19 mouse cellular contexts compared by ENCODE assay signal in the genomic region with DNA sequence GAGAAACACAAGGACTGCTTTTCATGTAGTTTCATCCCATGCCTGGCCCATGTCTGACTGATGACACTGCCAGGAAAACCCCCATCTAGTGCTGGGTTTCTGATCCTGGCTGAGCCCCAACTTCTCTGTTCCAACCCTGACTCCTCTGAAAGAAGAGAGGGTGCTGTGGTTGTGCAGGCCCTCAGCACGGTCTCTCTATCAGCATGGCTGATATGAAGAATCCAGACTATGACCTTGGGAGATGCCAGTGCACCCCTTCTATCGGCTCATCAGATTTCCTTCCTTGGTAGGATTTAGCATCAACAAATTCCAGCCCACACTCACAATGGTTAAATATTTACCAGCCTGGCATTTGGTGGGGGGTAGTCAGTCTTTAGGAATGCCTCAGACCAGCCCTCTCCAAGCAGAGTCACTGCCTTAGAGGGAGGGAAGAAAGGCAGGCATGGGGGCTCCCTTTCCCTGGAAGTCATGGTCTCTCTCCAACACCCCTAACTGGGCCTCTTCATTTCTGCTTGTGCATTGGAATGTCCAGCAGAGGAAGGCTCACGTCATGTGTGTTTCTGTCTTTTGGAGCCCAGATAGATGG. TPM values are rescaled to one million over a fixed set of nuclear protein-coding genes. Genes with fewer than 3 reads are reported as not detected.
DNase-seq lines count a peak whose midpoint lies in the region; ATAC-seq lines count a peak whose summit lies in the region.
"Had no signal": no experiment of that assay in that cellular context is flagged by ENCODE, and none has a peak within 500 bp of the region (broad histone marks: within the 10 kb centered on the region; RNA-seq: fewer than 3 reads in every experiment).

No protein-coding gene starts in this region.

- H3K4me2 ChIP-seq in heart, embryonic 15.5 days = no peak overlapping the region
- H3K4me2 ChIP-seq: embryonic facial prominence, embryonic 12.5 days; forebrain, embryonic 13.5 days; heart, embryonic 12.5 days; hindbrain, embryonic 14.5 days; stomach, embryonic 15.5 days had no signal

- H3K4me1 ChIP-seq in heart, embryonic 15.5 days (replicated peaks) = peaks cover 32% of the 10 kb centered on the region
- H3K4me1 ChIP-seq: forebrain, embryonic 13.5 days had no signal

- WGBS in heart, embryonic 15.5 days = 21% methylated on average over 3 of the region's 3 CpGs

- H3K27me3 ChIP-seq in heart, embryonic 15.5 days = no peaks in the 10 kb centered on the region
- H3K27me3 ChIP-seq: embryonic facial prominence, embryonic 12.5 days; forebrain, embryonic 13.5 days; heart, embryonic 12.5 days; stomach, embryonic 15.5 days had no signal

- no peak for DNase-seq in heart, postnatal 14 days
- peak; percentile 70 for DNase-seq in NIH3T3 (ENCODE audit: low read depth)
- DNase-seq in kidney, adult 18-20 months = peak; percentile 57
- DNase-seq in kidney, postnatal 25 days = peak; percentile 48 to 71
- no peak for DNase-seq in gastrocnemius, adult 18-20 months (ENCODE audit: low spot score)
- DNase-seq in frontal cortex, adult 2 months (ENCODE audit: extremely low spot score in 1 of 2, low spot score in 1 of 2) = no peak
- no peak for DNase-seq in retina, embryonic 14.5 days (ENCODE audit: low spot score)
- DNase-seq: cerebellum, postnatal 36 days; gastrocnemius, adult 2 months; liver; thymus, postnatal 4 days had no signal

- 0 out of 2 replicates have a peak overlapping the region, but pooled peaks have one; percentile 27 for H3K27ac ChIP-seq in heart, embryonic 15.5 days
- H3K27ac ChIP-seq: embryonic facial prominence, embryonic 12.5 days; forebrain, embryonic 13.5 days; gastrocnemius, adult 2 months; hindbrain, embryonic 14.5 days; macrophage; stomach, embryonic 15.5 days had no signal

- no peak overlapping the region for H3K9ac ChIP-seq in heart, embryonic 15.5 days
- H3K9ac ChIP-seq: embryonic facial prominence, embryonic 12.5 days; forebrain, embryonic 13.5 days; heart, embryonic 12.5 days; hindbrain, embryonic 14.5 days; stomach, embryonic 15.5 days had no signal

- no peaks in the 10 kb centered on the region for H3K36me3 ChIP-seq in heart, embryonic 15.5 days
- H3K36me3 ChIP-seq: embryonic facial prominence, embryonic 12.5 days; heart, embryonic 12.5 days; stomach, embryonic 15.5 days had no signal

- H3K4me3 ChIP-seq in heart, embryonic 15.5 days = no peak overlapping the region
- H3K4me3 ChIP-seq: embryonic facial prominence, embryonic 12.5 days; forebrain, embryonic 13.5 days; gastrocnemius, adult 2 months; heart, embryonic 12.5 days; stomach, embryonic 15.5 days had no signal

- ATAC-seq in heart, embryonic 15.5 days (replicated peaks; ENCODE audit: insufficient number of reproducible peaks, insufficient read depth, low FRiP score, low read depth) = peak; percentile 47; the same call in 1 of the 2 replicates
- ATAC-seq: forebrain, embryonic 13.5 days; midbrain, embryonic 16.5 days had no signal

- intact Hi-C loops in heart, postnatal 14 days (cut with DNase I) = no loop called here

- no peaks in the 10 kb centered on the region for H3K9me3 ChIP-seq in heart, embryonic 15.5 days (replicated peaks)
- H3K9me3 ChIP-seq: embryonic facial prominence, embryonic 12.5 days; forebrain, embryonic 13.5 days; heart, embryonic 12.5 days; stomach, embryonic 15.5 days had no signal

RNA-seq across cellular contexts. Expression of a gene that starts 33.2 kb away (rescaled TPM):
- 0.48 and 0.89 TPM in 2 replicates for polyA plus RNA-seq in heart, embryonic 15.5 days (2015; fragmentation: Nextera tagmentation; extraction: Ambion mirVana)
- under 1 TPM; 0.39 to 0.41 TPM for total RNA-seq in heart, postnatal 14 days (2021)
- 1 to 10 TPM; 4.3 to 5.2 TPM for total RNA-seq in gastrocnemius, adult 18-20 months (2021)
- polyA plus RNA-seq in frontal cortex, adult 2 months (2012; rRNA removed) = 2.8 and 2.9 TPM in 2 replicates

Comparison
In these comparisons a context has a peak if more than half of its experiments do, and no peak if none do; other contexts are left out.
1. DNase-seq: peak in NIH3T3 (single experiment), kidney, adult 18-20 months (single experiment) and kidney, postnatal 25 days (2 of 2); none in heart, postnatal 14 days (0 of 2), gastrocnemius, adult 18-20 months (single experiment), frontal cortex, adult 2 months (0 of 2) and retina, embryonic 14.5 days (single experiment).